Mouse (Mus musculus): Measurements from ENCODE around the gene Rad51ap2. TPM values are rescaled to one million over a fixed set of nuclear protein-coding genes. Genes with fewer than 3 reads are reported as not detected.

The Rad51ap2 gene
- polyA plus RNA-seq (2015; fragmentation: Illumina TruSeq; extraction: RNeasy Lipid Tissue Mini Kit (QIAGEN cat#74804); ENCODE audit: insufficient read depth, low replicate concordance): not detected

GRCm38 (mm10) chr12:11455549-11456194 is at the start of gene Rad51ap2:
Gene Rad51ap2 (plus strand): TSS chr12:11456079.

GRCm38 (mm10) chr12:11436497-11437265 is 19.2 kb upstream of the Rad51ap2 start, which contains the start of gene Vsnl1:
Gene Vsnl1 (minus strand): TSS chr12:11436613.

Other genes with a start within 250 kb of the Rad51ap2 start
- gene Msgn1, start 247.1 kb upstream of the Rad51ap2 start, polyA plus RNA-seq (2015; fragmentation: Illumina TruSeq; extraction: RNeasy Lipid Tissue Mini Kit (QIAGEN cat#74804); ENCODE audit: insufficient read depth, low replicate concordance): not detected
- gene Gen1, start 190.3 kb upstream of the Rad51ap2 start, polyA plus RNA-seq (2015; fragmentation: Illumina TruSeq; extraction: RNeasy Lipid Tissue Mini Kit (QIAGEN cat#74804); ENCODE audit: insufficient read depth, low replicate concordance): 6.1 TPM
- 97.4 TPM for gene Smc6, start 190.2 kb upstream of the Rad51ap2 start, polyA plus RNA-seq (2015; fragmentation: Illumina TruSeq; extraction: RNeasy Lipid Tissue Mini Kit (QIAGEN cat#74804); ENCODE audit: insufficient read depth, low replicate concordance)
- not detected for gene Vsnl1, start 19.5 kb upstream of the Rad51ap2 start, polyA plus RNA-seq (2015; fragmentation: Illumina TruSeq; extraction: RNeasy Lipid Tissue Mini Kit (QIAGEN cat#74804); ENCODE audit: insufficient read depth, low replicate concordance)

All from spleen, adult 10 weeks (tissue).